23 mouse cellular contexts compared by ENCODE assay signal in the genomic region with DNA sequence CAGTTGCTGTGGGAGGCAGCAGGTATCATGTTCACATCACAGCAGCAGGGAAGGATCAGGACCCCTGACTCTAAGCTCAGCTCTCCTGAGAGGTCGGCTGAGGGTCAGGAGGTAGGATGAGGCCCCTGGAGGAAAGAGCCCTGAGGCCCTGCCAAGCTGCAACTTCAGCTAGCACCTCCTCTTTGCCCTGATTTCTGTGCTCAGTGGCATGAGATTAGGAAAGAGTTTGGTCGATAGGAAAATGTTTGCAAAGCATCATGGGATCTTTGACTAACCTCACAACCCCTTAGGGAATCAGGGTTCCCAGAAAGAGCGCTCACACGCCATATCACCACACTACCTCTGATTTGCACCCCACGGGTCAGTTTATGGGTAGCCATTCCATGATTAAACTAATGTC. TPM values are rescaled to one million over a fixed set of nuclear protein-coding genes. Genes with fewer than 3 reads are reported as not detected.
DNase-seq lines count a peak whose midpoint lies in the region; ATAC-seq and TF ChIP-seq lines count a peak whose summit lies in the region.
"Had no signal": no experiment of that assay in that cellular context is flagged by ENCODE, and none has a peak within 500 bp of the region (broad histone marks: within the 10 kb centered on the region; RNA-seq: fewer than 3 reads in every experiment).

No protein-coding gene starts in this region.

- TF ChIP-seq CTCF in left cerebral cortex, adult 2 months (IDR thresholded peaks at IDR 0.05) = no peak

- no peak for ATAC-seq in lung, embryonic 16.5 days (ENCODE audit: low read depth)
- 0 out of 2 replicates have a peak, but pooled peaks have one; percentile 16 for ATAC-seq in intestine, embryonic 16.5 days

- no peak overlapping the region for H3K4me3 ChIP-seq in lung, embryonic 16.5 days (ENCODE audit: low read length)
- no peak overlapping the region for H3K4me3 ChIP-seq in intestine, embryonic 16.5 days (ENCODE audit: low read length)
- no peak overlapping the region for H3K4me3 ChIP-seq in left cerebral cortex, adult 2 months
- H3K4me3 ChIP-seq: embryonic facial prominence, embryonic 12.5 days; heart, adult 2 months; heart, embryonic 13.5 days; hindbrain, embryonic 12.5 days; layer of hippocampus, adult 2 months; limb, embryonic 13.5 days; liver, embryonic 15.5 days; stomach, embryonic 15.5 days had no signal

- H3K27ac ChIP-seq in lung, embryonic 16.5 days (ENCODE audit: low read length) = peak overlapping the region; percentile 95
- peak overlapping the region; percentile 86 for H3K27ac ChIP-seq in intestine, embryonic 16.5 days (ENCODE audit: low read length)
- no peak overlapping the region for H3K27ac ChIP-seq in left cerebral cortex, adult 2 months
- H3K27ac ChIP-seq: embryonic facial prominence, embryonic 12.5 days; heart, adult 2 months; heart, embryonic 13.5 days; hindbrain, embryonic 12.5 days; layer of hippocampus, adult 2 months; limb, embryonic 13.5 days; liver, embryonic 15.5 days had no signal

- H3K9ac ChIP-seq in lung, embryonic 16.5 days (ENCODE audit: low read length) = no peak overlapping the region
- 0 out of 2 replicates have a peak overlapping the region, but pooled peaks have one; percentile 24 for H3K9ac ChIP-seq in intestine, embryonic 16.5 days (ENCODE audit: low read depth, low read length)
- H3K9ac ChIP-seq: embryonic facial prominence, embryonic 12.5 days; forebrain, postnatal 0 days; heart, embryonic 13.5 days; hindbrain, embryonic 12.5 days; limb, embryonic 13.5 days; liver, embryonic 15.5 days; stomach, embryonic 15.5 days had no signal

- intact Hi-C loops in heart, postnatal 10 days (cut with DNase I) = no loop called here
- intact Hi-C loops in left cerebral cortex, adult 2 months (cut with DNase I) = no loop called here

- H3K27me3 ChIP-seq in lung, embryonic 16.5 days (ENCODE audit: control insufficient read depth, insufficient read depth, low read depth, low read length) = no peaks in the 10 kb centered on the region
- no peaks in the 10 kb centered on the region for H3K27me3 ChIP-seq in intestine, embryonic 16.5 days (replicated peaks; ENCODE audit: control insufficient read depth, insufficient read depth, low read length)
- H3K27me3 ChIP-seq: embryonic facial prominence, embryonic 12.5 days; hindbrain, embryonic 12.5 days; limb, embryonic 13.5 days; stomach, embryonic 15.5 days had no signal

- H3K4me2 ChIP-seq in lung, embryonic 16.5 days (ENCODE audit: low read depth, low read length) = no peak overlapping the region
- H3K4me2 ChIP-seq in intestine, embryonic 16.5 days (ENCODE audit: low read depth, low read length) = no peak overlapping the region
- H3K4me2 ChIP-seq: embryonic facial prominence, embryonic 12.5 days; heart, embryonic 13.5 days; hindbrain, embryonic 12.5 days; limb, embryonic 13.5 days; liver, embryonic 15.5 days; stomach, embryonic 15.5 days had no signal

- H3K9me3 ChIP-seq in lung, embryonic 16.5 days (ENCODE audit: control insufficient read depth, low read length) = no peaks in the 10 kb centered on the region
- H3K9me3 ChIP-seq in intestine, embryonic 16.5 days (ENCODE audit: control insufficient read depth, low read length) = no peaks in the 10 kb centered on the region
- H3K9me3 ChIP-seq: embryonic facial prominence, embryonic 12.5 days; heart, embryonic 13.5 days; hindbrain, embryonic 12.5 days; limb, embryonic 13.5 days; liver, embryonic 15.5 days; stomach, embryonic 15.5 days had no signal

- DNase-seq in cerebellum, adult 9-11 months = peak; percentile 43
- no peak for DNase-seq in cerebellum, adult 11 months
- DNase-seq in lung, postnatal 4 days = no peak
- no peak for DNase-seq in heart, postnatal 10 days
- DNase-seq in left cerebral cortex, adult 2 months (ENCODE audit: extremely low spot score in 1 of 2, low spot score in 2 of 2) = no peak
- DNase-seq: forebrain, postnatal 0 days; gastrocnemius, postnatal 14 days; heart, adult 2 months; kidney, adult 9 months; kidney, postnatal 25 days; lung, postnatal 36 days; midbrain, embryonic 14.5 days; thymus, adult 18-20 months; thymus, postnatal 36 days had no signal

- peaks cover 14% of the 10 kb centered on the region for H3K4me1 ChIP-seq in lung, embryonic 16.5 days (replicated peaks; ENCODE audit: control insufficient read depth, insufficient read depth, low read length)
- H3K4me1 ChIP-seq in intestine, embryonic 16.5 days (ENCODE audit: control insufficient read depth, insufficient read depth, low read length) = peaks cover 21% of the 10 kb centered on the region
- H3K4me1 ChIP-seq: liver, embryonic 15.5 days had no signal

- no peaks in the 10 kb centered on the region for H3K36me3 ChIP-seq in lung, embryonic 16.5 days (ENCODE audit: control insufficient read depth, insufficient read depth, low read length)
- H3K36me3 ChIP-seq in intestine, embryonic 16.5 days (ENCODE audit: control insufficient read depth, insufficient read depth, low read length) = no peaks in the 10 kb centered on the region
- H3K36me3 ChIP-seq: embryonic facial prominence, embryonic 12.5 days; heart, embryonic 13.5 days; hindbrain, embryonic 12.5 days; limb, embryonic 13.5 days; liver, embryonic 15.5 days; stomach, embryonic 15.5 days had no signal

- 40% methylated on average over 5 of the region's 5 CpGs for WGBS in lung, embryonic 16.5 days
- WGBS in intestine, embryonic 16.5 days = 53% methylated on average over 5 of the region's 5 CpGs

RNA-seq across cellular contexts. Expression of gene Isca2, which starts 33.7 kb away (rescaled TPM):
- polyA plus RNA-seq in lung, embryonic 16.5 days (2015; fragmentation: Nextera tagmentation; extraction: Ambion mirVana) = 133 and 148 TPM in 2 replicates
- polyA plus RNA-seq in intestine, embryonic 16.5 days (2015; fragmentation: Nextera tagmentation; extraction: Ambion mirVana) = 142 and 150 TPM in 2 replicates
- total RNA-seq in heart, postnatal 10 days (2021) = 10 to 100 TPM; 71.1 to 76.2 TPM
- total RNA-seq in left cerebral cortex, adult 2 months (2021) = 10 to 100 TPM; 55.9 to 57.7 TPM

RNA-seq across cellular contexts. Expression of gene Npc2, which starts 33.8 kb away (rescaled TPM):
- polyA plus RNA-seq in lung, embryonic 16.5 days (2015; fragmentation: Nextera tagmentation; extraction: Ambion mirVana) = 185 and 217 TPM in 2 replicates
- 88.4 and 93.4 TPM in 2 replicates for polyA plus RNA-seq in intestine, embryonic 16.5 days (2015; fragmentation: Nextera tagmentation; extraction: Ambion mirVana)
- 10 to 100 TPM; 38.8 to 41.4 TPM for total RNA-seq in heart, postnatal 10 days (2021)
- total RNA-seq in left cerebral cortex, adult 2 months (2021) = 10 to 100 TPM; 25.6 to 26.4 TPM
